Mouse (Mus musculus) spleen, postnatal 36 days (tissue): ENCODE results near the gene Fmnl2.
A peak's percentile ranks its signal among the peaks of the same experiment; 100 is the strongest.

Experiments used
- DNase-seq, 2 experiments: peaks; one replicate each; pipeline ENCODE4 v3.0.0; 2022; ENCODE audit warnings: low spot score in 2 of 2, mixed read lengths in 1 of 2

Gene Fmnl2

GRCm38 (mm10) chr2:52986354-52986753 lies 128.7 kb downstream of the Fmnl2 start:
- DNase-seq: no peak

- no peak for DNase-seq
These were observed 129.4 kb downstream of the Fmnl2 start for GRCm38 (mm10) chr2:52987035-52987434.

DNA sequence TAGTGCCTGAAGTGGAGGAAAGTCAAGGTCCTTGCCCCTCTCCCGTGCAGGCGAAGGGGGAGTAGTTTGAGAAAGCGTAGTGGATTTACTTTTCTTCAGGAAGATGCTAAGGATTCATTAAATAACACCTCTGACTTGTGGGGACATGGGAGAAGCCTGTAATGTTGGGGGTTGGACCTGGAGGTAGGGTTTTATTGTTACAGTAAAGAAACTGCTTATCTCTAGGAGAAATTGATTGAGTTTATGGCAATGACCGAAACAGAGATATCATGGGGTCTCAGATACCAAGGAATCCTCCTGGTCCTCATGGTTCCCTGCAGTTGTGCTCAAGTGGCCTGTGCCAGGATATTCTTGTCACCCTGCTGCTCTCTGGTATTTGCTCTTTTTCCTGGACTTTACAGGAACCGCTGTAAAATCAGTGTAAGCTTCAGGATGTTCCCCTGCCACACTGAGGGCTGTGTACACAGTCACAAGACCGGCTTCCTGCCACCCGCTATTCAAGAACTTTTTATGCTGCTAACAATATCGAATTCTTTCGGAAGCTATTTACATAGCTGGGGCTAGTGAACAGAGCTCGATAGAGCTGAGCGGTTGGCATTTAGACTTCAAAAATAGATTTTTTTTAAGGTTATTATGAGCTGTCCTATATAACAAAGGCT lies 130.1 kb downstream of the Fmnl2 start:
- no peak for DNase-seq

- no peak for DNase-seq
These were observed 131.7 kb downstream of the Fmnl2 start for GRCm38 (mm10) chr2:52989316-52989715.

- DNase-seq: no peak
These were observed 133.4 kb downstream of the Fmnl2 start for GRCm38 (mm10) chr2:52990874-52991687.

DNA sequence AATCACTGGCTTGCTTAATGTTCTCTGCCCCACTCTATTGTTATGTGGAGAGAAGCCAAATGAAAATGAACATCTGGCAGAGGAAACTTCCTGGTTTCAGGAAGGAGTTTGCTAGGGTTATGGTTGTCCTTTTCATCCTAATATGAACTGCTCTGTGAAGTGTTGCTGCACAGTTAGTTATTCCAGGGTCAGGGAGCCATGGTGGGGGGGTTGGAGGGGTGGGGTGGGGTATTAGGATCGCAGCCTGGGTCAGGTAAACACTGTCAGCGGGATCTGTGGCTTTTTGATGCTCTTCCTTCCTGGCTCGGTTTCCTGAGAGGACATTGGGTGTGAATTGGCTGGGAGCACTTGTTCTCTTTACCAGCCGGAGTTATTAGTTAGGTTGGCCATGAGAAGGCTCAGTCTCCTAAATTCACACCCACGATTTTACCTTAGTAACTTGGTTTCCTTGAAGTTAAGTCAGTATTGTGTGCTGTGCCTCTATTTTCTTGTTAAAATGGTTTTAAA lies 134.1 kb downstream of the Fmnl2 start:
- DNase-seq: no peak

DNA sequence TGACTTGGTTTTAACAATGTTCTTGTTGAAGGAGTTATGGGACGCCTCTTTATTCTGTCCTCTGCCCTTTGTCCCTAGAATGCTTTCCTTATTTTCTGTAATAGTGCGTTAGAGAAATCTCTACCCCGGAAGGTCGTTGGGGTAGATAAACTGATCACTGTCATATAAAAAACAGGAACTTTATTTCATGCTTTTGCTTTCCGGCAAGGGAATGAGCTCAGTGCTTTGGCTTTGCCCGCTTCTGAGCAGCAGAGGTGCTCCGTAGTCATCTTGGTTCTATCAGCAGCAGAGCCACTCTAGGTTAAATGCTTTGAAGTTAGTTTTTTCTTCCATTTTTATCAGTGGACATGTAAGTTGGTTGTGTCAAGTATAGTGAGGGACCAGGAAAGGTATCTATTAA lies 135.6 kb downstream of the Fmnl2 start:
- DNase-seq: no peak

DNA sequence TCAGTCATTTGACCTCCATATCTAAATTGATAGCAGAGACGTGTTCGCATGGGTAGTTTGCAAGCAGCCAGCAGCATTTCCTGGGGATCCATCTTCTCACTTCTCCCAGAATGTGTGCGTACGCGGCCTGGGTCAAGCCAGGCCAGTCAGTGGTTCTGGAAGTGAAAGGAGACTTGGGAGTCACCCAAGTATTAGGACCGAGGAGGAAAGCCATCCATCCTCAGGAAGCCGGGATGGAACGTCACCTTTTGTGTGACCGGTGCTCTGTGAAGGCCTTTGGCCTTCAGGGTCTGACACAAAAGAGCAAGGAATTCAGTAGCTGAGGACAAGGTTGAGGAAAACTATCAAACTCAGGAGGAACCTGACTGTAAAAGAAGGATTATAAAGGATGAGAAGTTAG lies 136.9 kb downstream of the Fmnl2 start:
- no peak for DNase-seq

GRCm38 (mm10) chr2:52997955-52998750 lies 140.5 kb downstream of the Fmnl2 start:
- DNase-seq: no peak

DNA sequence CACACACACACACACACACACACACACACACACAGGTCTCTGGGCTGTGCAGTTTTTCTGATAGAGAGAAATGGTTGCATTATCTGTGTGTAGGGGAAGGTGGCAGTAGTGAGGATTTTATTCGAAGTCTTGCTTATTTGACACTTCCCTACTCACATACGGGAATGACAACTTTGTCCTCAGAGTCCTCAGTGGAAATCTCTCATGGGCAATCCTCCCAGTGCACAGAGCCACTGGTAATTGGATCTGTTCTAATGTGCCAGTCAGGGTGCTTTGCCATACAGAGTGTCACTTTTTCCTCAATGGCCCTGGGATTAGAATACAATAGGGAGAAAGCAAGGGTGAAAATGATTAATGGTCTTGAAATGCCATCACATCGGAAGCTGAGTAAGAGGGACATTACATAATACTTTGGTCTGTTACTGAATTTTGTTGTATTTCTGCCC lies 141.9 kb downstream of the Fmnl2 start:
- DNase-seq: no peak

DNA sequence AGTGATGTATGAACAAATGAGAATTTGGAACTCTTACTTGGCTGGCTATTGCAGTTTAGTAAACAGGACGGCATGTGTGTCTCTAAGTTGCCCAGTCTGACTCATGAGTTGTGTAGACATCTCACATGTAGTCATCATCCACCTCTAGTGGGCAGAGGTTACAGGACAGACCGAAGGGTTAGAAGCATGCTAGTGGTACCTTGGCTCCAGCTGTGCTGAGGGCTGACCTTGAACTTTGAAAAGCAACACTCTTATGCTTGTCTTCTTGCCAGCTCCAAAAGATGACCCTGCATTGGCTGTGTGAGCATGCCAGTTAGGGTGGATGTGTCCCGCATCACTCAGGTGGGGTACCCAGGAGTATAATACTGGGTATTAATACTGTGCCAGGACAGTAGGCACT lies 142.8 kb downstream of the Fmnl2 start:
- DNase-seq: no peak

DNA sequence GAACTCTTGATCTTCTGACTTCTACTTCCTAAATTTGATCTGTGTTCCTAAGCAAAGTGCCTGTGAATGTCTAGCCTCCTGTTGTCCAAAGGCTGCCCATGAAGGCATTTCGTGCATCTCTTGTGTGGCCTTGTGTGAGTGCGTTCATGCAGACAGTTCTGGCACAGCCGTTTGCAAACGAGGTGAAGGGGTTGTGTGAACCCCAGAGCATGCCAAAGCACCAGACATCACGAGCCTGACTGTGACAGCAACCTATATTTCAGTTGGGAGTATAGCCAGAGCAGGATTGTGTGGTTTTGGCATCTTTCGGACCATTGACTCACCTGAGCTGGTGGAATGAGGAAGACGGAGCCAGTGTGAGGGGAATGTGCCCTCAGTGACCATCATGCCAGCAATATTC lies 148.5 kb downstream of the Fmnl2 start:
- DNase-seq: no peak

GRCm38 (mm10) chr2:53007142-53007541 lies 149.5 kb downstream of the Fmnl2 start:
- peak in 1 of 2 experiments; percentile 4 for DNase-seq

DNA sequence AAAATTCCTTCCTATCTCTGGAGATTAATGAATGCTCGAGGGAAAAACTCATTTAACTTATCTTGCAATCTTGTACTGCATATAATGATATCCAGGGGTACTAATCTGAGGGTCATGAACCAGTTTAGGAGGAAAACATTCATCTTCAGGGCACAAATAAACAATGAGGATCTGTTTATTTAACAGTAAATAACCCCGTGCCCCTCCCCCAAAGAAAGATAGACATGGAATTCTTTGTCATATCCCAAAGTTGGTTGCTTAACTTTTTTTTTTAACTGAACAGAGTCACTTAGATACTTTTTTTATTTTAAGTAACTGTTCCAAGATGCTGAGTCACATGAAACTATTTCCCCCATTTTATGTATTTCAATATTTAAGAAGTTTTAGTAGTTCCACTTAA lies 155.4 kb downstream of the Fmnl2 start:
- DNase-seq: no peak

GRCm38 (mm10) chr2:53014451-53014850 lies 156.8 kb downstream of the Fmnl2 start:
- no peak for DNase-seq

DNA sequence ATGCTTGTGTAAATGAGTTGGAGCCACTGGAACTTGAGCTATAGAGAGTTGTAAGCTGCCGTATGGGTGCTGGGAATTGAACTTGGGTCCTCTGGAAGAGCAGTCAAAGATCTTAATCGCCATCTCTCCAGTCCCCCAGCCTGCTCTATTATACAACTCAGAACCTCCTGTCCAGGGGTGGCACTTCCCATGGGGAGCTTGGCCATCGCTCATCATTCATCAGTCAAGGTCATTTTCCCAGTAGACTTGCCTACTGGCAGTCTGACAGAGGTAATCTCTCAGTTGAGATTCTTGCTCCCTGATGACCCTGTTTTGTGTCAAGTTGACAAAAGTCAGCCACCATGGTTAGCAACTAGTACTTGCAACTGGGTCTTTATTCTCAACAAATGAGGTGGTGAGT lies 165.3 kb downstream of the Fmnl2 start:
- DNase-seq: no peak

GRCm38 (mm10) chr2:53026056-53026769 lies 168.6 kb downstream of the Fmnl2 start:
- DNase-seq: no peak

DNA sequence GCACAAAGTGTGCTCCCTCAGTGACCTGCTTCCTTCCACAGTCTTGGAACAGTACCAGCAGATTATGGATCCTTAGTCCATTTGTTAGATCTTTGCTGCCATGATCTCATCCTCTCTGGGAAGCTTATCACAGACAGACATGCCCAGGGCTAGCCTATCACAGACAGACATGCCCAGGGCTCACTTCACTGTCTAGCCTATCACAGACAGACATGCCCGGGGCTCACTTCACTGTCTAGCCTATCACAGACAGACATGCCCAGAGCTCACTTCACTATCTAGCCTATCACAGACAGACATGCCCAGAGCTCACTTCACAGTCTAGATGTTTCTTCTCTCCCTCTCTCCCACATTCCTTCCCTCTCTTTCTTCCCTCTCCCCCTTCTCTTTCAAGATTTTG lies 171.2 kb downstream of the Fmnl2 start:
- DNase-seq: no peak

- DNase-seq: no peak
These were observed 172.2 kb downstream of the Fmnl2 start for GRCm38 (mm10) chr2:53029716-53030431.

GRCm38 (mm10) chr2:53030432-53030826 lies 172.8 kb downstream of the Fmnl2 start:
- no peak for DNase-seq

DNA sequence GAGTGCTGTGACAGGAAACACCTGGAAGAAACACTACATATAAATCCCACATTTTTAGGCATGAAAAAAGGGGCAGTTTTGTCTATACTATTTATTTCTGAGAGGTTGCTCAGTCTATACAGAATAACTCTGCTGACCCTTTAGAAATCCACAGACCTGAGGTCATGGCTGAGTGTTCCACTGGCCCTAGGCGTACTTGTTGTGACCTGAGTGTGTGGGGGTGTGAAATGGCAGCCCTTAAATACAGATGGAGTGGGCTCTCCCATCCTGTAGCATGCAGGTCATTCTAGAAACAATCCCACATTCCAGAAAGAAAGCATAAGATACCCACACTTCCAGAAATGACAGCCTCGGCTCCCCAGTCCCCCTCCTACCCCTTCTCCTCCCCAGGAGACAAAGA lies 180.6 kb downstream of the Fmnl2 start:
- no peak for DNase-seq
